Mouse (Mus musculus): ENCODE measurements at regions not wholly inside any gene's neighbourhood (a gene's known extent, or its start where the extent isn't known, plus 50 kb on each side); places are given as distances from the start of the nearest gene placed in this dataset.

DNA sequence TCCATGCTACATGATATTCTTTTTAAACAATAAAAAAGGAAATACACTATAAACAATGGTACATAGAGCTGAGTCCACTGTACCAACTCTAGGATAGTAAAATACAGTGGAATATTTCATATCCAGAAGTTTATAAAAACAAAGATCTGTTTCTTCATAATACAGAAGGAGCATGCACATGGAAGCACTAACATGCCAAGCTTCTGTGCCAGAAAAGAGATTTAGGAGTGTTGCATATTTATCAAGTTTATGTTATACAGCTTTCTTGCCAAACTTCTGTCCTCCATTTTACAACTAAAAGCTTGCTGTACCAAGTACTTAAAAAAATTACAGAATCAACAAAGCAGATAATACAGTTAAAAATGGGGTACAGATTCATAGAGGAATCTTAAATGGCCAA, 816.7 kb upstream of the A730009L09Rik start:
- in situ Hi-C loops (cut with MboI, MseI): no loop called here

DNA sequence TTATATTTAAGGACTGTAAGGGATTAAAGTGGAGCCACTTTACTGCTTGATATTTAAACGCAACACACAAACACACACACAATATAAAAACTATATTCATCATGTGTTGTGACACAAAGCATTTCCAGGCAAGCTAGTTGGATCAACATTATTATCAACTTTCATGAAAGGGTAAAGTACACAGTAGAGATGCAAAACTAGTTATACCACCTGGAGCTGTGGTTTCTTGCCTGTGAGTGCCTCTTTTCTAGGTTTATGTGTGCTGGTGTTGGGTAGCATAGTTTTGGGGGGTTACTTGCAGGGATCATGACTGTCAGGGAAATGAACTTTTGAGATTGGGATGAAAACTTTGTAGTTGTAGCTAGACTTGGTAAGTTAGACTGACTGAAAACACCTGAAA, 812.3 kb upstream of the A730009L09Rik start:
- in situ Hi-C loops (cut with MboI, MseI): loop anchor here (10.0 kb wide), 1 partner anchor 1072 kb away; the partner anchor contains the start of gene Jam2

Data from regulatory T cell (primary cell).